Mouse (Mus musculus): ENCODE data around the gene Srsf12. TPM values are rescaled to one million over a fixed set of nuclear protein-coding genes. Genes with fewer than 3 reads are reported as not detected.

Gene Srsf12
- polyA plus RNA-seq, 1 experiment from 2014 or later: 41.8 TPM

DNA sequence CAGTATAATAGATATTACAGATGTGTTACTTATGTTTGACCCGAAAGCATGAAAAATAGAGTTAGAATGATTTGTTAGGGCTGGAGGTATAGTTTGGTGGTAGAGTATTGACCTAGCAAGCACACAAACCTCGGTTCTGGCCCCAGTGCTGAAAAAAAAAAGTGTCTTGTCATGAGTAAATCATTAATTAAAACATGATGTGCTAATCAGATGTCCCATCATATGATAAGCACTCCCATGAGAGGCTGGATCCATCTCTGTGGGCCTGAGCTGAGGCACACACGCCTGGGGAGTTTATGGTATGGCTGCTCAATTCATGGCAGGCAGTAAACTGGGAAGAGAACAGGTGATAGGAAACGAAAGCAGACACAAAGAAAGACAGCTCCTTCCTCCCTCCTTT lies 20.8 kb downstream of the Srsf12 start:
- WGBS: 67% methylated on average over 4 of the region's 4 CpGs
- H3K4me2 ChIP-seq: no peak overlapping the region
- no peak for ATAC-seq (ENCODE audit: low read depth)
- H3K27ac ChIP-seq (replicated peaks): no peak overlapping the region
- H3K9me3 ChIP-seq: no peaks in the 10 kb centered on the region
- H3K9ac ChIP-seq: no peak overlapping the region
- H3K36me3 ChIP-seq: peaks cover 30% of the 10 kb centered on the region
- H3K4me1 ChIP-seq (replicated peaks): no peaks in the 10 kb centered on the region
- H3K4me3 ChIP-seq: no peak overlapping the region
- no peaks in the 10 kb centered on the region for H3K27me3 ChIP-seq

DNA sequence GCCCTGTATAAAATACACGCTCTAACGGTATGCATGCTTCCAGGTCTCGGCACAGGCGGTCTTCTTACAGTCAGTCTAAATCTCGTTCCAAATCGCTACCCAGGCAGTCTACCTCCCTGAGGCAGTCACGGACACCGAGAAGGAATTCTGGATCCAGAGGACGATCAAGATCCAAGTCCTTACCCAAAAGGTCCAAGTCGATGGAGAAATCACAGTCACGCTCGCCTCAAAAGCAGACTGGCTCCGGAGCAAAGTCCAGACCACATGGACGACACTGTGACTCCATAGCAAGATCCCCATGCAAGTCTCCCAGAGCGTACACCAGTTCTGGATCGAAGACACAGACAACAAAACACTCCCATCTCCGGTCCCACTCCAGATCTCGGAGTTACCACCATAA lies 22.1 kb downstream of the Srsf12 start:
- no peaks in the 10 kb centered on the region for H3K27me3 ChIP-seq
- no peaks in the 10 kb centered on the region for H3K9me3 ChIP-seq

GRCm38 (mm10) chr4:33242536-33242935 lies 33.7 kb downstream of the Srsf12 start:
- ATAC-seq (ENCODE audit: low read depth): no peak
- peaks cover 40% of the 10 kb centered on the region for H3K36me3 ChIP-seq
- H3K4me2 ChIP-seq: no peak overlapping the region
- H3K27me3 ChIP-seq: no peaks in the 10 kb centered on the region
- peaks cover 37% of the 10 kb centered on the region for H3K4me1 ChIP-seq (replicated peaks)
- H3K4me3 ChIP-seq: no peak overlapping the region
- no peak overlapping the region for H3K9ac ChIP-seq
- 70% methylated on average over 5 of the region's 5 CpGs for WGBS
- H3K27ac ChIP-seq (replicated peaks): no peak overlapping the region
- H3K9me3 ChIP-seq: no peaks in the 10 kb centered on the region

More for the DNA sequence above, 22.1 kb downstream of the Srsf12 start:
- H3K4me1 ChIP-seq (replicated peaks): no peaks in the 10 kb centered on the region
- H3K4me3 ChIP-seq: no peak overlapping the region
- H3K27ac ChIP-seq (replicated peaks): no peak overlapping the region
- ATAC-seq (ENCODE audit: low read depth): no peak
- H3K36me3 ChIP-seq: peaks cover 27% of the 10 kb centered on the region
- H3K4me2 ChIP-seq: no peak overlapping the region
- H3K9ac ChIP-seq: no peak overlapping the region
- WGBS: 88% methylated on average over 18 of the region's 18 CpGs

DNA sequence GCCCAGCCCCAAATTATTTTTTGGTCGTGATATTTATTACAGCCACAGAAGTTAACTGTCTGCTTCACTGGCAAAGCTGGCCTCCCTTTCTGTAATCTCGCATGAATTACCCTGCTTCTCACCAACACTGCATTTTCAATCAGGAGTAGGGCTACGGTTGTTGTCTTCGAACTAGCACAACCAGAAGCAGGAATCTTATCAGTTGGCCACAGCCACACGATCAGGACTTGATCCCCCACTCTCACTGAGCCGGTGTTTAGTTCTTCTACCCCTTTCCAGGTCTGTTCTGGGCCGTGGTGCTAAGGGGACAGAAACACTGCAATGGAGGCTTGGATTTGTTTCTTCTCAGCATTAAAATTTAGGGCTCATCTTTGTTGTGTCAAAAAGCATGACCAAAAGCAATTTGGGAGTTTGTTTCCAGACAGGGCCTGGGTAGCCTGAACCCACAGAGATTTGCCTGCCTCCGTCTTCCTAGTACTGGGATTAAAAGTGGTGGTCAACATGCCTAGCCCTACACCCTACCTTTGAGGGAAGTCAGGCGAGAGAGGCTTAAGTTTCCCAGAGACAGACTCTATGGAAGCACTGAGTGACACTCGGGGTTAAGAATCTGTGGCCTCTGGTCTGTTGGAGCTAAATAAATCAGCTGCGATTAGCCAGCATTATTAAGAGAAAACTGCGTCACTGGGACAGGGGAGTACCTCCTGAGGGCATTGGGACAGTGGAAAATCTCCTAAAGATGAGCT lies 34.4 kb downstream of the Srsf12 start:
- Histone ChIP-seq H3K9ac (no peak overlapping the region), H3K27me3 (no peaks in the 10 kb centered on the region), H3K4me2 (no peak overlapping the region), H3K36me3 (peaks cover 40% of the 10 kb centered on the region), H3K4me1 (replicated peaks) (peaks cover 37% of the 10 kb centered on the region), H3K4me3 (no peak overlapping the region), H3K27ac (replicated peaks) (no peak overlapping the region), H3K9me3 (no peaks in the 10 kb centered on the region)
- 79% methylated on average over 12 of the region's 12 CpGs for WGBS
- ATAC-seq (ENCODE audit: low read depth): no peak

DNA sequence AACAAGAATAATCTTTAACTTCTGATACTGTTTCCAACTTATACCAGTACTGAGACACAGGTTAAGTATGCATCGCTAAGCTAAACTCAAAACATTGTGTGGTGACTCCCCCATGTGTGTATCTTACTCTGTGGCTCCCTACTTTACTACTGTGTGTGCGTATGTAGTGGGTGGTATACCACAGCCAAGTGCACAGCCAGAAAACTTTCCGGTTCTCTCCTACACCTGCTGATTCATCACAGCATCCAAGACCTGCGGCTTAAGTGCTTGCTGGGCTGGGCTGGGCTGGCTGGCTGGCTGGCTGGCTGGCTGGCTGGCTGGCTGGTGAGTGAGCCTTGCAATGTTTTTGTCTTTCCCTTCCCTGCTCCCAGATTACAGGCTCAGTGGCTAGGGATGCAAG lies 35.1 kb downstream of the Srsf12 start:
- no peak for ATAC-seq (ENCODE audit: low read depth)
- no peaks in the 10 kb centered on the region for H3K9me3 ChIP-seq
- H3K9ac ChIP-seq: no peak overlapping the region
- no peak overlapping the region for H3K27ac ChIP-seq (replicated peaks)
- peaks cover 39% of the 10 kb centered on the region for H3K4me1 ChIP-seq (replicated peaks)
- H3K4me3 ChIP-seq: no peak overlapping the region
- peaks cover 40% of the 10 kb centered on the region for H3K36me3 ChIP-seq
- 86% methylated on average over 4 of the region's 4 CpGs for WGBS
- no peak overlapping the region for H3K4me2 ChIP-seq
- no peaks in the 10 kb centered on the region for H3K27me3 ChIP-seq

GRCm38 (mm10) chr4:33245853-33246395 lies 37.1 kb downstream of the Srsf12 start:
- ATAC-seq (ENCODE audit: low read depth): no peak
- no peaks in the 10 kb centered on the region for H3K9me3 ChIP-seq
- peak overlapping the region; percentile 83 for H3K4me2 ChIP-seq
- H3K27ac ChIP-seq (replicated peaks): no peak overlapping the region
- no peaks in the 10 kb centered on the region for H3K27me3 ChIP-seq
- H3K36me3 ChIP-seq: peaks cover 40% of the 10 kb centered on the region
- H3K9ac ChIP-seq: 0 out of 2 replicates have a peak overlapping the region, but pooled peaks have one; percentile 77
- peaks cover 46% of the 10 kb centered on the region for H3K4me1 ChIP-seq (replicated peaks)
- WGBS: 92% methylated on average over 14 of the region's 14 CpGs
- peak overlapping the region; percentile 76; the same call in 1 of the 2 replicates for H3K4me3 ChIP-seq

GRCm38 (mm10) chr4:33247479-33248053 lies 38.8 kb downstream of the Srsf12 start:
- no peaks in the 10 kb centered on the region for H3K9me3 ChIP-seq
- under 1% methylated on average over 59 of the region's 60 CpGs for WGBS
- peaks cover 37% of the 10 kb centered on the region for H3K36me3 ChIP-seq
- H3K27ac ChIP-seq (replicated peaks): peak overlapping the region; percentile 99
- H3K27me3 ChIP-seq: no peaks in the 10 kb centered on the region
- H3K4me3 ChIP-seq: peak overlapping the region; percentile 76
- H3K4me1 ChIP-seq (replicated peaks): peaks cover 43% of the 10 kb centered on the region
- H3K4me2 ChIP-seq: peak overlapping the region; percentile 83
- ATAC-seq (ENCODE audit: low read depth): peak; percentile 94
- H3K9ac ChIP-seq: peak overlapping the region; percentile 96

GRCm38 (mm10) chr4:33248062-33248889 lies 39.5 kb downstream of the Srsf12 start:
- Histone ChIP-seq H3K27ac (replicated peaks) (peak overlapping the region; percentile 99), H3K9ac (peak overlapping the region; percentile 96), H3K4me3 (peak overlapping the region; percentile 76), H3K4me2 (peak overlapping the region; percentile 55), H3K9me3 (no peaks in the 10 kb centered on the region), H3K4me1 (replicated peaks) (peaks cover 36% of the 10 kb centered on the region), H3K27me3 (no peaks in the 10 kb centered on the region), H3K36me3 (peaks cover 30% of the 10 kb centered on the region)
- peak; percentile 96 for ATAC-seq (ENCODE audit: low read depth)
- WGBS: under 1% methylated on average over 88 of the region's 88 CpGs

DNA sequence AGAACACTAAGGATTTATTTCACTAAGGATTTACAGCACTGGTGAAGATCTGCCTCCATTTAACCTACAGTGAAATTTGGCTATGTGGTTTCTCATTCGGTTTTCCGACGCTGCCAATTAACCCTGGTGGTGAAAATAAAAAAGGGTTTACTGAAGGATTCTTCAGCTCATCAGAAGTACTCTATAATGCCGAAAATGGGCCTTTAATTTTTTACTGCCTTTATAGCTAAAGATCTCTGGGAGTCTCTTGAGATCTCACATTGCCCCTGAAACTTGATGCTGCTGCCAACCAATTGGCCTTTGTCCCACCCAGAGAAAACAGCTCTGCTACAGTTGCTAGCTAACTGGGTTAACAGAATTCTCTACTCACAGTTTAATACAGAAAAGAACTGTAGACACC lies 40.1 kb downstream of the Srsf12 start:
- peak overlapping the region; percentile 55 for H3K4me2 ChIP-seq
- H3K36me3 ChIP-seq: peaks cover 23% of the 10 kb centered on the region
- peaks cover 32% of the 10 kb centered on the region for H3K4me1 ChIP-seq (replicated peaks)
- peak overlapping the region; percentile 67 for H3K9ac ChIP-seq
- WGBS: 2% methylated on average over 4 of the region's 4 CpGs
- no peaks in the 10 kb centered on the region for H3K27me3 ChIP-seq
- H3K4me3 ChIP-seq: peak overlapping the region; percentile 76
- ATAC-seq (ENCODE audit: low read depth): no peak
- peak overlapping the region; percentile 99 for H3K27ac ChIP-seq (replicated peaks)
- H3K9me3 ChIP-seq: no peaks in the 10 kb centered on the region

DNA sequence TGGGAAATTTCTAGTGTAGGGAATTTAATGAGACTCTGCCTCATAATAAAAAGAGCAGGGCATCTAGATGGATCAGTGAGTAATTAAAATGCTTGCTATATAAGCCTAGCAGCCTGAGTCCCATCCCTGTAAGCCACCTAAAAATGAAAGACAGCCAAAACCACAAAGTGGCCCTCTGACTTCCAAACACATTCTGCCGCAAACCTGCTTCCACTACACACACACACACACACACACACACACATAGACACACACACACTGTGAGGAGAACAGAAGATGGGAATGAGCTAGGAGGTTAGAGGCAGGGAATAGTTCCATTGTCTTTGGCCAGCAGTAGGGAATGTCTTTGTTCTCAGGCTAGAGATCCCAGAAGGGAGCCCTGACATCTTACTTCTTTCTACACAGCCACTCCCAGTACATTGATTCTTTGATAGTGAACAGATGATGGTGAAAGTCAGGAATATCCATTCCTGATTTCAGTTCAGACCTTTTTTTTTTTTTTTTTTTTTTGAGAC lies 41.0 kb downstream of the Srsf12 start:
- no peak for ATAC-seq (ENCODE audit: low read depth)
- WGBS: 54% methylated on average over 1 of the region's 1 CpGs
- peak overlapping the region; percentile 99 for H3K27ac ChIP-seq (replicated peaks)

GRCm38 (mm10) chr4:33250867-33251266 lies 42.1 kb downstream of the Srsf12 start:
- Histone ChIP-seq H3K27ac (replicated peaks) (no peak overlapping the region), H3K9ac (no peak overlapping the region), H3K4me2 (no peak overlapping the region), H3K9me3 (no peaks in the 10 kb centered on the region), H3K4me1 (replicated peaks) (peaks cover 19% of the 10 kb centered on the region), H3K27me3 (no peaks in the 10 kb centered on the region), H3K36me3 (peaks cover 4% of the 10 kb centered on the region), H3K4me3 (no peak overlapping the region)
- ATAC-seq (ENCODE audit: low read depth): no peak
- 90% methylated on average over 2 of the region's 2 CpGs for WGBS

More for the DNA sequence above, 41.0 kb downstream of the Srsf12 start:
- Histone ChIP-seq H3K27me3 (no peaks in the 10 kb centered on the region), H3K4me3 (no peak overlapping the region), H3K9ac (no peak overlapping the region), H3K4me1 (replicated peaks) (peaks cover 30% of the 10 kb centered on the region), H3K9me3 (no peaks in the 10 kb centered on the region), H3K36me3 (peaks cover 15% of the 10 kb centered on the region), H3K4me2 (no peak overlapping the region)
